Mouse (Mus musculus): ENCODE measurements at regions not wholly inside any gene's neighbourhood (a gene's known extent, or its start where the extent isn't known, plus 50 kb on each side); places are given as distances from the start of the nearest gene placed in this dataset.

DNA sequence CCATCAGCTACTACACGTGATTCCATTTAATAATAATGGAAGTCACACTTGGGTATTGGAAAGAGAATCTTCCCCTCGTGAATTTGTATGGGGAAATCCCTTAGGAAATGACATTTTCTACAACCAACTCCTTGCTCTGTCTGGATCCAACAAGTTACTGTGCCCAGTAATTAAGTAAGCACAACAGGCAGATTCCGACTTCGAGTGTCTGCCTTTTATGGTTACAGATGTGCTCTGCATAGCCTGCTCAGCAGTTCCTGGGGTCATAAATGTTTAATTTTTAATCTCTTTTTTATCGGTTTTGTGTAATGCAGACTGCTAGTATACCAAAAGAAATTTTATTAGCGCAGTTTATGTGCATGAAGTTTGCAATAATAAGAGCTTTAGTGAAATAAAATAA is 259.8 kb upstream of the Pitrm1 start:
- Histone ChIP-seq H3K9me3 (replicated peaks; ENCODE audit: insufficient read depth, low read length) (no peaks in the 10 kb centered on the region), H3K79me2 (ENCODE audit: control insufficient read depth, insufficient read depth, low read length, poor library complexity) (no peaks in the 10 kb centered on the region), H3K36me3 (ENCODE audit: control insufficient read depth in 1 of 2, insufficient read depth in 2 of 2, low read length in 2 of 2) (no peaks in the 10 kb centered on the region), H3K4me3 (ENCODE audit: control insufficient read depth in 1 of 2, insufficient read depth in 1 of 2, low read depth in 2 of 2, low read length in 2 of 2) (no peak overlapping the region), H3K27ac (ENCODE audit: control insufficient read depth, low read depth, low read length) (no peak overlapping the region), H3K27me3 (ENCODE audit: control insufficient read depth in 1 of 2, insufficient read depth in 2 of 2, low read length in 2 of 2) (no peaks in the 10 kb centered on the region), H3K9ac (ENCODE audit: control insufficient read depth, low read depth, low read length, poor library complexity, severe bottlenecking) (no peak overlapping the region), H3K4me1 (ENCODE audit: control insufficient read depth in 1 of 2, insufficient read depth in 2 of 2, low read length in 2 of 2) (no peaks in the 10 kb centered on the region)
- TF ChIP-seq MYC (IDR thresholded peaks at IDR 0.05; ENCODE audit: low read depth, low read length) (no peak), MAX (IDR thresholded peaks at IDR 0.05; ENCODE audit: low read length) (no peak), TAL1 (IDR thresholded peaks at IDR 0.05; ENCODE audit: low read length) (no peak), ZNF384 (IDR thresholded peaks at IDR 0.05; ENCODE audit: low read depth, low read length) (no peak), TBP (IDR thresholded peaks at IDR 0.05; ENCODE audit: low read depth, low read length) (no peak), POLR2AphosphoS2 (IDR thresholded peaks at IDR 0.05; ENCODE audit: low read length) (no peak), MAFK (IDR thresholded peaks at IDR 0.05; ENCODE audit: borderline replicate concordance, low read depth, low read length) (no peak), POLR2A (IDR thresholded peaks at IDR 0.05; ENCODE audit: control insufficient read depth in 1 of 2, insufficient read depth in 1 of 2, low read depth in 1 of 2, low read length in 2 of 2, poor library complexity in 1 of 2) (no peak), SIN3A (IDR thresholded peaks at IDR 0.05; ENCODE audit: low read length) (no peak)
- no peak for DNase-seq (ENCODE audit: low read depth, low spot score)

DNA sequence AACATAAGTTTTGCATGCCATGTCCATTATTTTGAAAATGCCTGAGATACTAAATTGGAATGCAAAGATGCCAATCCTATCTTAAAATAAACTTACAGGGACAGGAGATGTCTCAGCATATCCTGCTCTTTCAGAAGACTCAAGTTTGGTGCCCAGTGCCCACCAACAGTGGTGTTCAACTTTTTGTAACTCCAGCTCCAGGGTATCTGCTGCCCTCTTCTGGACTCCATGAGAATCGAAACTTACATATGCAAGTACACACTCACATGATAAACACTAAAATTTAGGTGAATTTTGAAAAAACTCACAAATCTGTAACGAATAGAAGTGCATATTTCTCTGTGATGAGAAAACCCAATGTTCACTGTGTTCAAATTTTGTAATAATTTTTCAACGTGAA is 255.9 kb upstream of the Pitrm1 start:
- H3K79me2 ChIP-seq (ENCODE audit: control insufficient read depth, insufficient read depth, low read length, poor library complexity): no peaks in the 10 kb centered on the region
- H3K27ac ChIP-seq (ENCODE audit: control insufficient read depth, low read depth, low read length): no peak overlapping the region

DNA sequence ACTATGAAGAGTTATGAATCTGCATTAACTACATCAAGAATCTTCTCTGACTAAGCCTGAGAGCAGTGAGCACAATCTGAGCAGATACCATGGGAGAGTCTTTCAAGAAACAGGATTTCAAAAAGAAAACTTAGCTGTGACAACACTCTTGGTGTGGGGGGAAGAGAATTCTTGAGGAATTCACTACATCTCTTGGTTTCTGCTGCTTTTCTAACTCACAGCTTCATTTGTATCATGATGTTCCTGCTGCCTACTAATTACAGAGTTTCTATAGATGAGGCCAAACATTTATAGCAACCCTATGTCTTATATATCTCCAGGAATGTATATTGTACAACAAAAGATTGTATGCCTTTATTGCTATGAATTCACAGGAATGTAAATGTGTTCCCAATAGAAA is 242.2 kb upstream of the Pitrm1 start:
- H3K36me3 ChIP-seq (ENCODE audit: control insufficient read depth in 1 of 2, insufficient read depth in 2 of 2, low read length in 2 of 2): no peaks in the 10 kb centered on the region
- H3K9ac ChIP-seq (ENCODE audit: control insufficient read depth, low read depth, low read length, poor library complexity, severe bottlenecking): no peak overlapping the region
- H3K27ac ChIP-seq (ENCODE audit: control insufficient read depth, low read depth, low read length): no peak overlapping the region
- H3K27me3 ChIP-seq (ENCODE audit: control insufficient read depth in 1 of 2, insufficient read depth in 2 of 2, low read length in 2 of 2): no peaks in the 10 kb centered on the region
- H3K4me3 ChIP-seq (ENCODE audit: control insufficient read depth in 1 of 2, insufficient read depth in 1 of 2, low read depth in 2 of 2, low read length in 2 of 2): no peak overlapping the region
- no peak for DNase-seq (ENCODE audit: low read depth, low spot score)
- no peaks in the 10 kb centered on the region for H3K79me2 ChIP-seq (ENCODE audit: control insufficient read depth, insufficient read depth, low read length, poor library complexity)
- H3K4me1 ChIP-seq (ENCODE audit: control insufficient read depth in 1 of 2, insufficient read depth in 2 of 2, low read length in 2 of 2): no peaks in the 10 kb centered on the region
- H3K9me3 ChIP-seq (replicated peaks; ENCODE audit: insufficient read depth, low read length): no peaks in the 10 kb centered on the region
- TF ChIP-seq MAX (IDR thresholded peaks at IDR 0.05; ENCODE audit: low read length) (no peak), ELF1 (IDR thresholded peaks at IDR 0.05; ENCODE audit: low read depth, low read length) (no peak), MYB (IDR thresholded peaks at IDR 0.05; ENCODE audit: low read depth, low read length) (no peak), POLR2AphosphoS5 (IDR thresholded peaks at IDR 0.05; ENCODE audit: borderline replicate concordance, low read depth, low read length) (no peak), RAD21 (IDR thresholded peaks at IDR 0.05; ENCODE audit: low read depth, low read length) (no peak), BHLHE40 (IDR thresholded peaks at IDR 0.05; ENCODE audit: borderline replicate concordance, low read depth, low read length) (no peak), KAT2A (conservative IDR thresholded peaks at IDR 0.05; ENCODE audit: low read depth, low read length) (no peak)

More for the DNA sequence above, 255.9 kb upstream of the Pitrm1 start:
- Histone ChIP-seq H3K27me3 (ENCODE audit: control insufficient read depth in 1 of 2, insufficient read depth in 2 of 2, low read length in 2 of 2) (no peaks in the 10 kb centered on the region), H3K9me3 (replicated peaks; ENCODE audit: insufficient read depth, low read length) (no peaks in the 10 kb centered on the region), H3K36me3 (ENCODE audit: control insufficient read depth in 1 of 2, insufficient read depth in 2 of 2, low read length in 2 of 2) (no peaks in the 10 kb centered on the region), H3K4me1 (ENCODE audit: control insufficient read depth in 1 of 2, insufficient read depth in 2 of 2, low read length in 2 of 2) (no peaks in the 10 kb centered on the region), H3K9ac (ENCODE audit: control insufficient read depth, low read depth, low read length, poor library complexity, severe bottlenecking) (no peak overlapping the region), H3K4me3 (ENCODE audit: control insufficient read depth in 1 of 2, insufficient read depth in 1 of 2, low read depth in 2 of 2, low read length in 2 of 2) (no peak overlapping the region)
- DNase-seq (ENCODE audit: low read depth, low spot score): peak; percentile 33
- TF ChIP-seq GABPA (IDR thresholded peaks at IDR 0.05; ENCODE audit: low read depth, low read length) (no peak), SMC3 (IDR thresholded peaks at IDR 0.05; ENCODE audit: low read depth, low read length) (peak; percentile 61), CTCF (IDR thresholded peaks at IDR 0.05 in 2 of 3, conservative IDR thresholded peaks at IDR 0.05 in 1 of 3; ENCODE audit: control insufficient read depth in 1 of 3, insufficient read depth in 1 of 3, low read depth in 2 of 3, low read length in 3 of 3, poor library complexity in 1 of 3, severe bottlenecking in 1 of 3) (peak in 2 of 3 experiments; percentile 40 to 54; a peak in 3 of 6 replicates), RCOR1 (IDR thresholded peaks at IDR 0.05; ENCODE audit: low read depth, low read length) (no peak), RAD21 (IDR thresholded peaks at IDR 0.05; ENCODE audit: low read depth, low read length) (peak; percentile 64), ZC3H11A (IDR thresholded peaks at IDR 0.05; ENCODE audit: low read depth, low read length) (peak; percentile 58), UBTF (IDR thresholded peaks at IDR 0.05; ENCODE audit: borderline replicate concordance, insufficient read depth, low read depth, low read length) (no peak)
